Mouse (Mus musculus) cortical plate, adult 2 months (tissue): Measurements from ENCODE around the gene Grin3b. TPM values are rescaled to one million over a fixed set of nuclear protein-coding genes. Genes with fewer than 3 reads are reported as not detected.

ENCODE experiments used
- H3K27ac ChIP-seq: fragments of 200-500 bp; 2 replicates; pipeline ENCODE4 v1.5.1; 2012; ENCODE audit warnings: low read length, control low read depth, inconsistent platforms; ENCODE audit not compliant: insufficient read depth
- H3K4me1 ChIP-seq: fragments of 200-500 bp; 2 replicates; pipeline ENCODE4 v1.6.1; 2011; ENCODE audit warnings: low read length; ENCODE audit not compliant: control insufficient read depth, insufficient read depth
- H3K4me3 ChIP-seq: fragments of 200-500 bp; 2 replicates; pipeline ENCODE4 v1.5.1; 2011; ENCODE audit warnings: mild to moderate bottlenecking, low read length, control low read depth; ENCODE audit not compliant: insufficient read depth
- CTCF ChIP-seq: fragments of 200-500 bp; IDR thresholded peaks from 2 replicates; pipeline ENCODE4 v1.5.1; 2011; ENCODE audit warnings: mild to moderate bottlenecking, control low read depth, low read length; ENCODE audit not compliant: insufficient read depth; ENCODE audit errors: extremely low read depth
- POLR2A ChIP-seq: fragments of 200-500 bp; IDR thresholded peaks from 2 replicates; pipeline ENCODE4 v1.6.1; 2011; ENCODE audit warnings: mild to moderate bottlenecking, low read length, control low read depth; ENCODE audit not compliant: insufficient read depth; ENCODE audit errors: extremely low read depth
- polyA plus RNA-seq: library from polyadenylated mRNA; depleted of rRNA; stranded (reverse); fragments of >200 nt; gene quantifications from 2 replicates; pipeline ENCODE4 v1.2.3, GENCODE M21; 2012

Grin3b gene
- polyA plus RNA-seq, 1 experiment, result 0.21 TPM

- Histone ChIP-seq H3K27ac (no peak overlapping the region), H3K4me1 (no peaks in the 10 kb centered on the region), H3K4me3 (no peak overlapping the region)
- TF ChIP-seq POLR2A (no peak), CTCF (no peak)
Observed at GRCm38 (mm10) chr10:80013609-80014008, 43.1 kb downstream of the Grin3b start.

GRCm38 (mm10) chr10:80014484-80015290, 44.2 kb downstream of the Grin3b start:
- TF ChIP-seq CTCF (no peak), POLR2A (no peak)
- Histone ChIP-seq H3K27ac (no peak overlapping the region), H3K4me3 (no peak overlapping the region), H3K4me1 (no peaks in the 10 kb centered on the region)

GRCm38 (mm10) chr10:80015583-80015982, 45.1 kb downstream of the Grin3b start:
- no peak for TF ChIP-seq CTCF
- no peak for TF ChIP-seq POLR2A

GRCm38 (mm10) chr10:80016511-80016910, 46.0 kb downstream of the Grin3b start, which contains the start of gene Arhgap45:
TSS of gene Arhgap45 (plus strand) at chr10:80016653.
- Histone ChIP-seq H3K27ac (no peak within 1 kb of the TSS), H3K4me3 (peak within 1 kb of the TSS; percentile 28; the same call in 1 of the 2 replicates)

More at GRCm38 (mm10) chr10:80015583-80015982, 45.1 kb downstream of the Grin3b start:
- no peaks in the 10 kb centered on the region for H3K4me1 ChIP-seq
- no peak overlapping the region for H3K4me3 ChIP-seq
- no peak overlapping the region for H3K27ac ChIP-seq

GRCm38 (mm10) chr10:80016931-80017330, 46.4 kb downstream of the Grin3b start:
- H3K27ac ChIP-seq, result no peak overlapping the region
- H3K4me1 ChIP-seq, result no peaks in the 10 kb centered on the region
- H3K4me3 ChIP-seq, result peak overlapping the region; percentile 28; the same call in 1 of the 2 replicates
- TF ChIP-seq CTCF, result no peak
- no peak for TF ChIP-seq POLR2A

More at GRCm38 (mm10) chr10:80016511-80016910, 46.0 kb downstream of the Grin3b start, which contains the start of gene Arhgap45:
- no peaks in the 10 kb centered on the region for H3K4me1 ChIP-seq
- TF ChIP-seq POLR2A (no peak), CTCF (no peak)

- no peaks in the 10 kb centered on the region for H3K4me1 ChIP-seq
- H3K27ac ChIP-seq, result no peak overlapping the region
- TF ChIP-seq POLR2A (no peak), CTCF (no peak)
- H3K4me3 ChIP-seq, result no peak overlapping the region
Observed at GRCm38 (mm10) chr10:80017361-80017760, 46.8 kb downstream of the Grin3b start.

GRCm38 (mm10) chr10:80017771-80018170, 47.3 kb downstream of the Grin3b start:
- Histone ChIP-seq H3K27ac (0 out of 2 replicates have a peak overlapping the region, but pooled peaks have one; percentile 44), H3K4me1 (no peaks in the 10 kb centered on the region), H3K4me3 (no peak overlapping the region)
- TF ChIP-seq POLR2A, result no peak
- TF ChIP-seq CTCF, result no peak

GRCm38 (mm10) chr10:80018739-80019297, 48.3 kb downstream of the Grin3b start:
- H3K4me1 ChIP-seq, result no peaks in the 10 kb centered on the region
- no peak overlapping the region for H3K27ac ChIP-seq
- no peak for TF ChIP-seq POLR2A
- TF ChIP-seq CTCF, result no peak
- no peak overlapping the region for H3K4me3 ChIP-seq

GRCm38 (mm10) chr10:80019471-80020131, 49.1 kb downstream of the Grin3b start:
- TF ChIP-seq CTCF (no peak), POLR2A (no peak)
- Histone ChIP-seq H3K27ac (no peak overlapping the region), H3K4me1 (no peaks in the 10 kb centered on the region), H3K4me3 (no peak overlapping the region)
